Mouse (Mus musculus): Measurements from ENCODE around the gene Acp4.

GRCm38 (mm10) chr7:44253023-44253616 lies 4.1 kb downstream of the Acp4 start:
- no peak for TF ChIP-seq CTCF (IDR thresholded peaks at IDR 0.05; ENCODE audit: low read depth)
- no peak for TF ChIP-seq EP300 (IDR thresholded peaks at IDR 0.05; ENCODE audit: low read depth)

Measured in liver, postnatal 0 days (tissue).